Mouse (Mus musculus) CH12F3 (cell line): ENCODE results near the gene Bmp7.

Experiments
- in situ Hi-C: fragments of 300-500 bp; cut with MboI; formaldehyde crosslinking; loops from 2 replicates; pipeline ENCODE4 v1.14.3; 2020; ENCODE audit warnings: low sequenced_read_pairs

Bmp7 gene

DNA sequence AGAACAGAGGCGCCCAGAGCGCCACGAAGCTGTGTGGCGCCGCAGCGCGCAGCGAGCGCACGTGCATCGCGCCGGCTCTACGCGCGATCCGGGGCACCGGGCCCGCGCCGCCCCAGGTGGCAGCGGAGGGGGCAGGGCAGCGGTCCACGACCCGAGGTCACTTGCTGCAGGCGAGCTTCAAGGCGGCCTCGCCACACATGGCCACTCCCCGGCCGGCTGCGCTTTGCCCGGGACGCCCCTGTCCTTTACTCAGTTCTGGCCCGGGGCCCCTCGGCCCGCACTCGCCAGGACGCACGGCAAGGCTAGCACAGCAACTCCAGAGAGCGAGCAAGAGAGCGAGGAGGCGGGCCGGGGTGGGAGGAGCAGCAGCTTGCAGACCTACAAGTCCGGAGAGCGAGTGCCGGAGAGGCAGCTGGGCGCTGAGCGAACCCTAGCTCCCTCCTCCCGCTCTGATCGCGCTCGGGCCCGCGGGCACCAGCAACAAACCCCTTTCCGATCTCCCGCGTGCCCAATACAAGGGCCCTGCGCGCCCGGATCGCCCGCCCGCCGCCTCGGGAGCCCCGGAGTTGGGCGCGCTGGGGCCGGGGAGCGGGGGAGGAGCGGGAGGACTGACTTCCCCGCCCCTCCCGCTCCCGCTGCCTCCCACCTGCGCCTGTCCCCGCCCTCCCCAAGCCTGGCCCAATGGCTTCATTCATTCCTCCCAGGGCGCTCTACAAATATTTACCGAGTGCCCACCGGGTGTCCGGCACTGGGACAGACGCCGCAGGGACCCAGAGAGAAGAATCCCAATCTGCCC lies at the start of gene Bmp7:
Gene Bmp7 (minus strand): TSS at position 319 of the 796 bp plus-strand sequence.
- in situ Hi-C loops = no loop called here

DNA sequence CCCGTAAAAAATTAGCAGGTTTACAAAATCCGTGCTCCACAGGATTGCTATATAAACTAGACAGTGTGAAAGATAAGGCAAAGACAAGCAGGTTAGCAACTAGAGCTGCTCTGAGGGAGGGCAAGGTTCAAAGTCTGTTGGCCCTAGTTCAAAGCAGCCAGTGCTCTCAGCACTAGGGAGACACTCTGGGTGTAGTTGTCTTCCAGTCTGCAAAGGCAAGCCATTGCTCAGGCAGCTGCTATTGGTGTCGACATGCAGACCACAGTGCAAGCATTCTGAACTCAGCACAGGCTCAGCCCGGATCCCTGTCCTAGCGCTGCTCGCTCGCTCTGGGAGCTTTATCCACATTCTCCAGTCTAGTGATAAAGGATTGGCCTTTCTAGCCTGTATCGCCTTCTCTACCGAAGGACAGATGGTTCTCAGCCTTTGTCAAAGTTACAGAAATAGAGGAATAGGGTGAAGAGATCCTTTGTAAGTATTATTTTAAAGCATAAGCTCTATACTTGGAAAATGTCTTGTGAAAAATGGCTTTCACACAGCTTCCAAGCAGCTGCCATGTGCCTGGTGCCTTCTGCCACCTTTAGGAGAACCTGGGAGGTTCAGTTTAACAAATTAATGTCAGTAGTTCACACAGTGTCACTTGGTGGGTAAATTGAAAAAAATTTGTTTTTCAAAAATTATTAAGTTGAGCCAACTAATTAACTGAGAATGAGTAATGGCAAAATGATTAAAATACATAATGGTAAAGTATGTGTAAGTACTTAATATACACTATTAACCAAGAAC lies 42.8 kb upstream of the Bmp7 start:
- in situ Hi-C loops = loop anchor here (25.0 kb wide), 1 partner anchor 579 kb away; no protein-coding TSS in a partner anchor

DNA sequence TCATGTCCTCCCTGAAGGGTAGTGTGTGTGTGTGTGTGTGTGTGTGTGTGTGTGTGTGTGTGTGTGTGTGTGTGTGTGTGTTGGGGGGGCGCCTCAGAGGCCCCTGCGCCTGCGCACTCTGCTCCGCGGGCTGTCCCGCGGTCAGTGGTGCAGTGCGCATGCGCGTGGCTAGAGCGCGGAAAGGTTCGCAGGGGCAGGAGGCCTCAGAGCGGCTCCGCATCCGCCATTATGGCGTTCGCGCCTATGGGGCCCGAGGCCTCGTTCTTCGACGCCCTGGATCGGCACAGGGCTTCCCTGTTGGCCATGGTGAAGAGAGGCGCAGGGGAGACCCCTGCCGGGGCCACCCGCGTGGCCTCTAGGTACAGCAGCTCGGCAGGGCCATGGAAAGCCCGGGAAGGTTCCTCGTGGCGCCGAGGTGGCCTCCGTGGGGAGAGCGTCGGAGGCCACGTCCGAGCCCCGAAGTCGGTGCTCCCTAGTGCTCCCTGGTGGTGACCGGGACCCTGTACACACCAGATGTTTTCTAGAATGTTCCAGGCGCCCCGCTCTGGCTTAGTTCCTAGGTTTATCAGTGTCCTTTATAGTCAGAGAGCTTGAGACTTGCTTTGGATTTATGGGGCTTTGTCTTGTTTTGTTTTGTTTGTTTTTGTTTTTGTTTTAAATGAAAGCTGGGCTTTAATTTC lies 39.7 kb upstream of the Bmp7 start:
- in situ Hi-C loops = loop anchor here (25.0 kb wide), 1 partner anchor 582 kb away; no protein-coding TSS in a partner anchor

DNA sequence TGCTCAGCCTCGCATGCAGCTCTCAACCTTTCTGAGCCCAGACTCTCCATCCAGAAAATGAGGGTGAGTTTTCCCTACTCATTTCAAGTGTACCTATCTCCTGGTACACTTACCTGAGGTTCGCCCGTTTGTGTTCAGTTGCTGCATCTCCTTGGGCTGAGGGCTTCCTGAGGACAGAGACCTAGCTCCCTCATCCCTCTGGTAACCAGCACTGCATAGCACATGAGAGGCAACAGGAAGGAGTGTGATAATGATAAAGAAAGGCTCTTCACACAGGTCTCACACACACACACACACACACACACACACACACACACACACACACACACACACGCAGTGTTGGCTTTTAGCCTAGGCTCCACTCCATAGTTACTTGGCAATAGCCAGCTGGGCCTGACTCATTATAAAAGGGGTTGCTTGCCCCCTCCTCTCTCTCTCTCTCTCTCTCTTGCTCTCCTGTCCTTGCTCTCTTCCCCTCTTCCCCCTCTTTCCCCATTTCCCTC lies 38.1 kb upstream of the Bmp7 start:
- in situ Hi-C loops = loop anchor here (25.0 kb wide), 1 partner anchor 584 kb away; no protein-coding TSS in a partner anchor

DNA sequence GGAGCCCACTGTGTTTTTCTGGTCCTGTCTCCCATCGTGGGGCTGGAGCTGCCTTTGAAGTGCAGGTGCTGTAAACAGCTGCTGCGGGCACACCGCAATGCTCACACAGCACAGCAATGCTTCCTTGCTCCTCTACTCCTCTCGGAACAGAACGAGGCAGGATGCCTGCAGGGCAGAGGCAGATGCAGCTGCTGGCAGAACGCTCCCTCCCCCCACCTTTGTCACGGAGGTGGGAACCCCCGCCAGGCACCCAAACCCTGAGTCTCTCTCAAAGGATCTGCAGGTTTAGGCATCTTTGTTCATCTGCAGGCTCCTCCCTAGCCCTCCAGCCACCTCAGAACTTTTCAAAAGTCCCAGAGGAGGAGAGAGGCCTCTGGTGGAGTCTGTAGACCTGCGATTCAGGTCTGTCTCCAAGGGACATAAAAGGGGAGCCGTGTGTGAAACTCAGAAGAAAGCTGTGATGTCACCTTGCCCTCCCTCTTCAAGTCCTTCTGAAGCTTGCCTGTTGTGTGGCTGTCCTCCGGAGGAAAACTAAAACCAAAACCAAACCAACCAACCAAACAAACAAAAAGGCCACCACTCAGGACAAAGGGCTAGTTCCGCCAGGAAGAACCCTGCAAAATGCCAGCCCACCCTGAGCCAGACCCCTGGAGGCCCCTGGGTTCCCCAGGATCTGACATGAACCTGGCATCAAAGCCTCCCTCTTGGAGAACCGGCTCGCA lies 37.4 kb upstream of the Bmp7 start, which contains the start of gene Spo11:
Gene Spo11 (plus strand): TSS at position 292 of the 722 bp plus-strand sequence.
- in situ Hi-C loops = loop anchor here (25.0 kb wide), 1 partner anchor 585 kb away; no protein-coding TSS in a partner anchor

DNA sequence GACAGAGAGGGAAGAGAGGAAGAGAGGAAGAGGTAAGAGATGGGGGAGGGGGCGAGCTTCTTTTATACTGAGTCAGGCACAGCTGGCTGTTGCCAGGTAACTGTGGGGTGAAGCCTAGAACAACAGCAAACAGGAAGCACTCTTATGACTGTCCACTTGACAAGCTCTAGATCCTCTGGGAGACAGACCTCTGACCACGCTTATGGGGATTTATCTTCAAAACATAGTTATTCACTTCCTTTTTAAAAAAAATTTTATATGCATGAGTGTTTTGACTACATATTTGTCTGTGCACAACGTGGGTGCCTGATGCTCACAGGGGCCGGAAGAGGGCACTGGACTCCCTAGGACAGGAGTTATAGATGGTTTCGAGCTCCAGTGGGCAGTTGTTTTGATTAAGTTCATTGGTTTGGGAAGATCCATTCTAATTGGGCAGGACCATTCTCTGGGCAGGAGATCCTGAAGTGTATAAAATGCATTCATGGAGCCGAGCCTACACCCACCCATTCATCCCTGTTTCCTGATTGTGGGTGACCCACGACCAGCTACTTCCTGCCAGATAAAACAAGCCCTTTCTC lies 36.6 kb upstream of the Bmp7 start:
- in situ Hi-C loops = loop anchor here (25.0 kb wide), 1 partner anchor 586 kb away; no protein-coding TSS in a partner anchor

DNA sequence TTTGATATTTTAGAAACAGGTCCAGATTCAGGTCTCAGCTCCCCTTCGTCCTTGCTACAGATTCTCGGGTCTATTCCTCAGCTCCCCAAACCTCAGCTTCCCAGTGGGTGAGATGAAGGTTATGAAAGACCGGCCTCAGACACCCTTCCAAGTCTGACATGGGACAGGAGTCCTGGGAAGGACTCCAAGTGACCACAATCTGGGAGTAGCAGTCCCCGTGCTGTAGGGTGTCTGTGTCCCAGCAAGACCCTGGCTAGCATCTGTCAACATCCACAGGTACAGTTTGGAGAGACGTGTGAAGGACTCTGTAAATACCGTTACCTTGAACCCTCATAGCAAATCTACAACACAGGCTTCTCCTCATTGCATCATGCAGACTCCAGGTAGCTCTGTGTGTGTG lies 35.0 kb upstream of the Bmp7 start:
- in situ Hi-C loops = loop anchor here (25.0 kb wide), 1 partner anchor 587 kb away; no protein-coding TSS in a partner anchor

DNA sequence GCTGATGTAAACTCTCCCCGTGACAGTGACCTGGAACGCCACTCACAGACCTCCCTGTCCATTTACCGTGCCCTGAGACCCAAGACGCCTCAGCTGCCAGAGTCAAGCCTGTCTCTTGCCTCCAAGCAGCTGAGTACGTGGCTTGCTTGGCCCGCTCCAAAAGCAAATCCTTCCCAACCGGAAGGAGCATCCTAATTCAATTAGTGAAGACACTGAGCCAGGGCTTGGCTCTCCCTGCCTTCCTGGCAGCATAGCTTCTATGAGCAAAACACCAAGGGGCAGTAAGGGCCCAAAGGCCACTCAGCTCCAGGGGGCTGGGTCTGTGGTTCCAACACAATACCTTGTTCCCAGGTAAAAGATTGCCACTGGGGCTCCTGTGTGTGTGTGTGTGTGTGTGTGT lies 34.6 kb upstream of the Bmp7 start:
- in situ Hi-C loops = loop anchor here (25.0 kb wide), 1 partner anchor 588 kb away; no protein-coding TSS in a partner anchor

DNA sequence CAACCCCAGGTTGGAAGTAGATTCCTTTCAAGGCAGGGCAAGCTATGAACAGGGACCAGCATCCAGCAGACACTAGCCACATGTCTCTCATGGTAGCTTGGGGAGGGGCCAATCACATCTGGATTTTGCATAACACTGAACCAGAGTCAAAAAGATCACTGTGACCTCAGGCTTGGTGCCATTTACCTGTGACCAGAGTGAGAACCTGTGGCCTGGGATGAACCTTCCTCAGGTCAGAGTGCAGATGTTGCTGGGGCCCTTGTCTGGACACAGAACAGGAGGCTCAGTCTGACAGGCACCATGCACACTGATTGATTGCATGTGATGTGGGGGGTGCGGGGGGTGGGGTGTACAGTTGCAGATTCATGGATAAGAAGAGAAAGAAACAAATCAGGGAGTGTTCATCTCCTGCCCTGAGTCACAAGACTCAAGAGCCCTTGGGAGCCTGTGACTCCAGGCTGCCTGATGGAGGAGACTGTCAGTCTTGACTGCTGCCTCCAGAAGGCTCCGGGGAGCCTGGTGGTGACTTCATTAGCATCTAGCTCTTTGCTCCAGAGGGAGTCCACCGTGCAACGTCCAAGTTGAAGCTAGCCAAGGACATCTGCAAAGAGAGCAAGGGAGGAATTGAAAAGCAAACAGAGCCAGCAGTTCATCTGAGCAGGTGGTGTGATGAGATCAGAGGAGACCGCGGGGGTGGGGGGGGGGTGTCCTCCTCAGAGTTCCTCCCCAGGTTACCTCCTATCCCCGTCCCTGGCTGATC lies 33.9 kb upstream of the Bmp7 start:
- in situ Hi-C loops = no loop called here

DNA sequence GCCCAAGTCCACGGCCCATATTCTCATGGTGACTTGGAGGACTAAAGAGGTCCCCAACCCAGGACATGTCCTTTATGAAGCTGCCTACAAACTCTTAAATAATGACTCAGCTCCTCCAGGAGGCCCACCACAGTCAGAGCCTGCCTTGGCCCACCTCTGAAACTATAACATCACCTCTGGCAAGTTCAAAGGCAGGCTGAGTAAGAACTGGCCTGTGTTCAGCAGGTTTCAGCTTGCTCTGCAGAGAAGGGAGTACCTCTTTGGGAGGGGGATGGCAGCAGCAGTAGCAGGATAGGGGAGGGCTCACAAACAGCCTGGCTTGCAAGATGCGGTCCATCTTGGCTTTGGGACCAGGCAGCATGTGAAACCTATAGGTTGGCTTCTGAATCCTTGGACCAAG lies 31.7 kb upstream of the Bmp7 start:
- in situ Hi-C loops = no loop called here

DNA sequence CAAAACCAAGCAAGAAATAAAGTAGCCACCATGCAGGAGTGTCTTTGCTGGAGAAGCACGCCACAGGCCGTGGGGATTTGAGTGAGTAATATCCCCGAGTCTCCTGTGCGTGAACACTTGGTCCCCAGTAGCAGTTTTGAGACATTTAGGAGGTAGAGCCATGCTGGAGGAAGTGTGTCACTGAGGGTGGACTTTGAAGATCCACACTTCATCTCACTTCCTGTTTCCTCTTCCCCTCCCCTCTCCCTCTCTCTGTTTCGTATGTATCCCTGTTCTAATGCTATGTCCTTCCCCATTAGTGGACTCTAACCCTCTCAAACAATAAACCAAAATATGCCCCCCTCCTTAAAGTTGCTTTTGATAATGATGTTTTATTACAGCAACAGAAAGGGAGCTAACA lies 26.4 kb upstream of the Bmp7 start:
- in situ Hi-C loops = no loop called here

DNA sequence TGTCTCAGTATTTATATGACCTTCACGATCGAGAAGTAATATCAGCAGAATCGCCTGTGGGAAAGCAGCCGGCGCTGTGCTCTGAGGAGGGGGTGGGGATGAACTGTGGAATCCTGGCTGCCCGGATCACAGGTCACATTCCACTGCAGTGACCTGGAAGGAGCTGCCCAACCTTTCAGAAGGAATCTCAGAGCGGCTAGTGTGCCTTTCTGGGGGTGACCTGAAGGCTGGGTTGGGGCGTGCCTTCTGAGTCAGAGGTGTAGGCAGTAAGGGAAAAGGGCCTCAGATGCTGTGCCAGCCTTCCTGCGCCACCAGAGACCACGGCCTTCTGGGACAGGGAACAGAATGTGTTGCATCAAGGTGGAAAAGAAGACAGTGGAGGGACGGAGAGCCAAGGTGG lies 25.1 kb upstream of the Bmp7 start:
- in situ Hi-C loops = no loop called here

DNA sequence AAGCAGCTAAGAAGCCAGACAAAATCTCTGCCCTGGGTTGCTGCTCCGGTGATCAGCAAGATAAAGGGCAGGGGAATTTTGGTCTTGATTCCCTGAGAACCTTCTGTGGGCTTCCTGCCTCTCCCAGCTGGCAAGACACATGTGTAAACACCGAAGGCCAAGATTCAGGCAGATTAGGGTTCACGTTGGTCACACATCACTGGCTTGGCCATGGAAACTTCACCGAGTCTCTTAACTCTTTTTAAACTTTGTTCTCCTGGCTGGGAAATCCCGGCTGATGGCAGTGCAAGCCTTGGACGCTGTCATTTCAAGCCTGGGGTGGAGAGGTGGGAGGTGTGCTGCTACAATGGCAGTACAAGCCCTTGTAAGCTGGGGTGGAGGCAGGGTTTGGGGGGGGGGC lies 21.1 kb upstream of the Bmp7 start:
- in situ Hi-C loops = no loop called here

DNA sequence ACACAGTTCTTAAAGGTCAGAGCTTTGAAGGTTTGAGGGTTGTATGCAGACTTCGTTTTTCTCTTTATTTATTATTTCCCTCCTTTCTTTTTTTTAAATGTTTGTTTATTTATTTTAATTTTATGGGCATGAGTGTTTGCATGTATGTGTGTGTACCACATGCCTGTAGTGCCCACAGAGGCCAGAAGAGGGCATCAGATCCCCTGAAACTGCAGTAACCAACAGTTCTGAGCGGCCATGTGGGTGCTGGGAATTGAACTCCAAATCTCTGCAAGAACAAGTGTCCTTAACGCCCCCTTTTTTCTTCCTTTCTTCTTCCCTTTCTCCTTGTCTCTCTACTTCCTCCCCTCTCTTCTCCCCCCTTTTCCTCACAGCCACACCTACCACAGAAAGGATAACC lies 20.2 kb upstream of the Bmp7 start:
- in situ Hi-C loops = no loop called here

DNA sequence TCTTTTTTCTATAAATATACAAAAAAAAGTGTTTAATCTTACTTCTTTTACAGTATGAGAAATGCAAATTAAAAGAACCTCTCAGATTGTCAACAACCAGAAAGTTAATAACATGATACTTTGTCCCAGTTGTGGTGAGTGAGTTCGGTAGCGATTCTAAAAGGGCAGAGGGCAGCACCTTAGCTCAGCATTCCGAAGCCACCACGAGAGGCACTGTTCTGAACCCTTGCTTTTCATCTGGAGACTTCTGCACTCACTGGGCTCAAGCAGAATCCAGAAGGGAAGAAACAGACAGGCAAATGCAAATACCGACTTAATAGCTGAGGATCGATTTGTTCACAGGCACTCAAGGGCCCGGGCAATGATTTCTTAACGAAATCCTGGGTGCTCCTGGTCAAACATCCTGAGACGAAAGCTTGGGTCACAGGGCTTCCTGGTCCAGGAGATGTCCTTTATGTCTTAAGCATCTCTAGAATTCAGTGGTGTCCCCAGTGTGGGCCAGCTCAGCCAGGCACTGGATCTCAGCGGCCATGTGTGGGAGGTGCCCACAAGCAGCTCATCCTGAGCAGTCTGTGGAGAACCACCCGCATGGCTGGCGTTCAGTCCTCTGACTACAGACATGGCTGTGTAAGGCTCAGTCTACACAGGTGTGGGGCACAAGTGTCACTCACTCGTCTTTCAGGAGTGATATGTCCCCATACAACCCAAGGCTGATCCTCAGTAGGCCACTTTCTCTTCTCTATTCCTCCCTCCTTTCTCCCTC lies 19.1 kb upstream of the Bmp7 start:
- in situ Hi-C loops = no loop called here

DNA sequence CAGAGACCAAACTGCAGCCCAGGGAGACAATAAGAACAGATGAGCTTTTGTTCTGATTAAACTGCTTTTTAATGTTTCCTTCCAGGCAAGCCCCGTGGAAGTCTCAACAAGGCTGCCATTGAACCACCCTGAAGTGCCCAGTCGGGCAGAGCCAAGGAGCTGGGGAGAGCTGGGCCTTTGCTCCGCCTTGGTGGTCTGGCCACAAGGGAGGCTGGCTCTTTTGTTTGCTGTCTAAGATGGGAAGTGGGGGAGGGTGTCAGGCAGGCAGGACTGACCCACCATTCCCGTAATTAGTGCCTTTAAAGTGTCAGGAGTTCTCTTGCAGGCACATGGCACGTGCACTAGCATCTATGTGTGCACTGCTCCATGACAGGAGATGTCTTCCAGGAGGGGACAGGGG lies 18.5 kb upstream of the Bmp7 start:
- in situ Hi-C loops = no loop called here

DNA sequence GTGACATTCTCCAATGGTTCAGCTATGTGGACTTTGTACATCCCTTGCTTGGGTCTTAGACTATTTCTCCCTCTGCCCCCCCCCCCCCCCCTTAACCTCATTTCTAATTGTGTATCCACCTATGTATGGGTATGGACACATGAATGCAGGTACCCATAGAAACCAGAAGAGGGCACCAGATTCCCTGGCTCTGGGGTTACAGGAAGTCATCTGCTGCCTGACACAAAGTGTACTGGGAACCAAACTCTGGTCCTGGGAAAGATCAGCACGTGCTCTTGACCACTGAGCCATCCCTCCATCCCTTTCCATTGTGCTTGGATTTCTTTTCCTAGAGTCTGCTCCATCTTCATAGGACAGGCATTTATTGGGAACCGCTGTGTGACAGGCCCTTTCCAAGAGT lies 11.9 kb upstream of the Bmp7 start:
- in situ Hi-C loops = no loop called here

DNA sequence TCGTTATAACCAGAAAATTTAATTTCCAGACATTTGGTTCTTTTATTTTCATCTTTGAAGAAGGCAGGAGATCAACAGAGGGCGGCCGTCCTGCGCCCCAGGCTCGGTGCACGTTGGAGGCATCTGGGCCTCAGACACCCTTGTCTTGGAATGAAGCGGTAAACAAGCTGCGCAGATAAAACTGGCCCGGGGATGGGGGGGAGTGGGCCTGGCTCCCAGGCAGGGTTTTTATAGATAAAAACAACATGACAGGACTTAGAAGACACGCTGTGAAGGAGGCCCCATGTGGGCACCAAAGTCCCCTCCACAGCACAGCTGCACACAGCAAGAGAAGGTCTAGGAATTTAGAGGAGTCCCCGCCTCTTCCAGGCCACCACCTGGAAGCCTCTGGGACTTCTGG lies 10.6 kb upstream of the Bmp7 start:
- in situ Hi-C loops = no loop called here
